Mouse (Mus musculus) heart, embryonic 14.5 days (tissue): Measurements from ENCODE around the gene Pex14. TPM values are rescaled to one million over a fixed set of nuclear protein-coding genes. Genes with fewer than 3 reads are reported as not detected.

ENCODE experiments used
- ATAC-seq: fragments of 200-750 bp; cut with Nextera tagmentation; 2 replicates; pipeline ENCODE4 v1.8.0; 2017; ENCODE audit warnings: low read depth, moderate TSS enrichment; ENCODE audit not compliant: insufficient number of reproducible peaks, insufficient read depth, low FRiP score
- H3K27ac ChIP-seq, 2 experiments: fragments of 200-500 bp in 1 of 2; fragments of 300-500 bp in 1 of 2; sonication (generic) in 1 of 2; replicated peaks in 1 of 2; 2 replicates each; pipeline ENCODE4 v1.5.1; 2012 to 2014; ENCODE audit warnings: low read depth in 2 of 2, low read length in 2 of 2, control low read depth in 1 of 2, mild to moderate bottlenecking in 1 of 2, mixed read lengths in 1 of 2; ENCODE audit not compliant: control insufficient read depth in 1 of 2, insufficient read depth in 1 of 2
- H3K27me3 ChIP-seq: fragments of 300-500 bp; sonication (generic); 2 replicates; pipeline ENCODE4 v1.6.1; 2014; ENCODE audit warnings: mild to moderate bottlenecking, low read length, control low read depth; ENCODE audit not compliant: control insufficient read depth, insufficient read depth
- H3K36me3 ChIP-seq: fragments of 300-500 bp; sonication (generic); 2 replicates; pipeline ENCODE4 v1.6.1; 2014; ENCODE audit warnings: mild to moderate bottlenecking, control low read depth, low read length, mixed read lengths; ENCODE audit not compliant: control insufficient read depth, insufficient read depth
- H3K4me1 ChIP-seq, 2 experiments: fragments of 200-500 bp in 1 of 2; fragments of 300-500 bp in 1 of 2; sonication (generic) in 1 of 2; 2 replicates each; pipeline ENCODE4 v1.6.1; 2012 to 2014; ENCODE audit warnings: low read length in 2 of 2, control low read depth in 1 of 2, mixed read lengths in 1 of 2; ENCODE audit not compliant: control insufficient read depth in 2 of 2, insufficient read depth in 2 of 2
- H3K4me2 ChIP-seq: fragments of 300-500 bp; sonication (generic); 2 replicates; pipeline ENCODE4 v1.6.1; 2014; ENCODE audit warnings: mild to moderate bottlenecking, low read length
- H3K4me3 ChIP-seq, 2 experiments: fragments of 200-500 bp in 1 of 2; fragments of 300-500 bp in 1 of 2; sonication (generic) in 1 of 2; 2 replicates each; pipeline ENCODE4 v1.5.1; 2012 to 2014; ENCODE audit warnings: low read length in 2 of 2, mild to moderate bottlenecking in 2 of 2, control low read depth in 1 of 2, low read depth in 1 of 2, moderate library complexity in 1 of 2; ENCODE audit not compliant: control insufficient read depth in 1 of 2, insufficient read depth in 1 of 2
- H3K9ac ChIP-seq: fragments of 300-500 bp; sonication (generic); 2 replicates; pipeline ENCODE4 v1.6.1; 2014; ENCODE audit warnings: mild to moderate bottlenecking, low read length
- H3K9me3 ChIP-seq: fragments of 300-500 bp; sonication (generic); 2 replicates; pipeline ENCODE4 v1.6.1; 2016; ENCODE audit warnings: low read length, control low read depth; ENCODE audit not compliant: control insufficient read depth
- WGBS: fragments of 180-500 bp; shearing (Covaris S2); extraction: QIAGEN DNeasy Blood & Tissue Kit; methylation state at CpG from one replicate; pipeline ENCODE4 v1.1.7; 2014; 5-methylcytosine and 5-hydroxymethylcytosine counted together
- polyA plus RNA-seq: library from polyadenylated mRNA; unstranded; fragments of >200 nt; fragmentation: Nextera tagmentation; extraction: Ambion mirVana; gene quantifications from 2 replicates; pipeline ENCODE4 v1.2.1, GENCODE M21; 2014

Gene Pex14
- polyA plus RNA-seq, 1 experiment from 2014 or later = 31.2 TPM

- no peak for ATAC-seq
- Histone ChIP-seq H3K27me3 (peaks cover 21% of the 10 kb centered on the region), H3K36me3 (peaks cover 82% of the 10 kb centered on the region), H3K4me2 (no peak overlapping the region), H3K27ac (peak overlapping the region; percentile 35 to 82), H3K9me3 (no peaks in the 10 kb centered on the region), H3K4me1 (peaks cover 26 to 47% of the 10 kb centered on the region in 2 experiments), H3K9ac (peak overlapping the region; percentile 52), H3K4me3 (no peak overlapping the region)
- WGBS = 55% methylated on average over 6 of the region's 6 CpGs
Measured at GRCm38 (mm10) chr4:148950487-148950886, 149.2 kb downstream of the Pex14 start.

- no peak overlapping the region for H3K4me3 ChIP-seq
- H3K27ac ChIP-seq = no peak overlapping the region
- whole genome bisulfite sequencing = 42% methylated on average over 10 of the region's 10 CpGs
- H3K27me3 ChIP-seq = peaks cover 13% of the 10 kb centered on the region
- H3K9ac ChIP-seq = no peak overlapping the region
- ATAC-seq = no peak
- no peak overlapping the region for H3K4me2 ChIP-seq
- no peaks in the 10 kb centered on the region for H3K9me3 ChIP-seq
- peaks cover 19 to 37% of the 10 kb centered on the region in 2 experiments for H3K4me1 ChIP-seq
- peaks cover 92% of the 10 kb centered on the region for H3K36me3 ChIP-seq
Measured at GRCm38 (mm10) chr4:148947833-148948388, 151.8 kb downstream of the Pex14 start.

GRCm38 (mm10) chr4:148946071-148946470 lies 153.6 kb downstream of the Pex14 start:
- no peak overlapping the region for H3K9ac ChIP-seq
- H3K27me3 ChIP-seq = 0 out of 2 replicates have a peak, but pooled peaks cover 2% of the 10 kb centered on the region
- H3K9me3 ChIP-seq = no peaks in the 10 kb centered on the region
- H3K36me3 ChIP-seq = peaks cover 91% of the 10 kb centered on the region
- peaks cover 10 to 22% of the 10 kb centered on the region in 2 experiments for H3K4me1 ChIP-seq
- 82% methylated on average over 8 of the region's 8 CpGs for WGBS
- no peak overlapping the region for H3K4me2 ChIP-seq
- no peak overlapping the region for H3K27ac ChIP-seq
- H3K4me3 ChIP-seq = no peak overlapping the region
- ATAC-seq = no peak

- Histone ChIP-seq H3K4me3 (no peak overlapping the region), H3K4me1 (peaks cover 8 to 21% of the 10 kb centered on the region in 2 experiments), H3K9me3 (no peaks in the 10 kb centered on the region), H3K4me2 (no peak overlapping the region), H3K36me3 (peaks cover 90% of the 10 kb centered on the region), H3K27me3 (no peaks in the 10 kb centered on the region), H3K27ac (no peak overlapping the region), H3K9ac (no peak overlapping the region)
- ATAC-seq = no peak
- WGBS = 55% methylated on average over 4 of the region's 4 CpGs
Measured at GRCm38 (mm10) chr4:148945476-148945881, 154.2 kb downstream of the Pex14 start.

- 44% methylated on average over 5 of the region's 5 CpGs for WGBS
- no peak overlapping the region for H3K9ac ChIP-seq
- peaks cover 87% of the 10 kb centered on the region for H3K36me3 ChIP-seq
Measured at GRCm38 (mm10) chr4:148943099-148943498, 156.6 kb downstream of the Pex14 start.

GRCm38 (mm10) chr4:148941321-148941720 lies 158.4 kb downstream of the Pex14 start:
- H3K4me1 ChIP-seq = peaks cover 13 to 23% of the 10 kb centered on the region in 2 experiments
- no peaks in the 10 kb centered on the region for H3K27me3 ChIP-seq
- H3K27ac ChIP-seq = no peak overlapping the region
- peaks cover 87% of the 10 kb centered on the region for H3K36me3 ChIP-seq
- no peaks in the 10 kb centered on the region for H3K9me3 ChIP-seq
- WGBS = 61% methylated on average over 11 of the region's 11 CpGs
- H3K4me3 ChIP-seq = no peak overlapping the region
- no peak for ATAC-seq
- H3K4me2 ChIP-seq = no peak overlapping the region
- no peak overlapping the region for H3K9ac ChIP-seq

More at GRCm38 (mm10) chr4:148943099-148943498, 156.6 kb downstream of the Pex14 start:
- no peak overlapping the region for H3K4me3 ChIP-seq
- H3K4me1 ChIP-seq = peaks cover 13 to 27% of the 10 kb centered on the region in 2 experiments
- no peaks in the 10 kb centered on the region for H3K27me3 ChIP-seq
- no peak overlapping the region for H3K4me2 ChIP-seq
- H3K27ac ChIP-seq = no peak overlapping the region
- H3K9me3 ChIP-seq = no peaks in the 10 kb centered on the region
- ATAC-seq = no peak

GRCm38 (mm10) chr4:148940674-148941211 lies 158.9 kb downstream of the Pex14 start:
- no peaks in the 10 kb centered on the region for H3K27me3 ChIP-seq
- peaks cover 87% of the 10 kb centered on the region for H3K36me3 ChIP-seq
- peak; percentile 77 for ATAC-seq
- peak overlapping the region; percentile 40 for H3K4me2 ChIP-seq
- peak overlapping the region; percentile 44 for H3K9ac ChIP-seq
- H3K4me3 ChIP-seq = no peak overlapping the region
- WGBS = 13% methylated on average over 25 of the region's 25 CpGs
- peak overlapping the region; percentile 42 to 75 for H3K27ac ChIP-seq
- H3K9me3 ChIP-seq = no peaks in the 10 kb centered on the region
- H3K4me1 ChIP-seq = peaks cover 14 to 21% of the 10 kb centered on the region in 2 experiments
